Mouse (Mus musculus) limb, embryonic 12.5 days (tissue): ENCODE results near the gene Insm2. TPM values are rescaled to one million over a fixed set of nuclear protein-coding genes. Genes with fewer than 3 reads are reported as not detected.
"Not testable (repeated sequence)": the region's sequence is repeated elsewhere in the genome, so short reads cannot be mapped to it uniquely, and the experiment has no call there.

Experiments used
- ATAC-seq: fragments of 200-750 bp; cut with Nextera tagmentation; 2 replicates; pipeline ENCODE4 v1.8.0; 2017; ENCODE audit warnings: low read depth, moderate TSS enrichment; ENCODE audit not compliant: insufficient number of reproducible peaks, insufficient read depth, low FRiP score, low TSS enrichment
- H3K27ac ChIP-seq: fragments of 300-500 bp; sonication (generic); 2 replicates; pipeline ENCODE4 v1.5.1; 2016; ENCODE audit warnings: mild to moderate bottlenecking, moderate library complexity
- H3K27me3 ChIP-seq: fragments of 300-500 bp; sonication (generic); 2 replicates; pipeline ENCODE4 v1.6.1; 2016; ENCODE audit warnings: mild to moderate bottlenecking, moderate library complexity
- H3K36me3 ChIP-seq: fragments of 300-500 bp; sonication (generic); 2 replicates; pipeline ENCODE4 v1.6.1; 2016; ENCODE audit warnings: mild to moderate bottlenecking, moderate library complexity
- H3K4me1 ChIP-seq: fragments of 300-500 bp; sonication (generic); replicated peaks from 2 replicates; pipeline ENCODE4 v1.6.1; 2016
- H3K4me2 ChIP-seq: fragments of 300-500 bp; sonication (generic); 2 replicates; pipeline ENCODE4 v1.6.1; 2016; ENCODE audit warnings: mild to moderate bottlenecking, moderate library complexity
- H3K4me3 ChIP-seq: fragments of 300-500 bp; sonication (generic); replicated peaks from 2 replicates; pipeline ENCODE4 v1.5.1; 2016; ENCODE audit warnings: mild to moderate bottlenecking
- H3K9ac ChIP-seq: fragments of 300-500 bp; sonication (generic); replicated peaks from 2 replicates; pipeline ENCODE4 v1.6.1; 2016; ENCODE audit warnings: mild to moderate bottlenecking, moderate library complexity
- H3K9me3 ChIP-seq: fragments of 300-500 bp; sonication (generic); 2 replicates; pipeline ENCODE4 v1.6.1; 2016; ENCODE audit warnings: mild to moderate bottlenecking, moderate library complexity
- WGBS: fragments of 180-500 bp; shearing (Covaris S2); methylation state at CpG from one replicate; pipeline ENCODE4 v1.1.7; 2016; 5-methylcytosine and 5-hydroxymethylcytosine counted together
- polyA plus RNA-seq: library from polyadenylated mRNA; unstranded; fragments of >200 nt; fragmentation: Nextera tagmentation; extraction: Ambion mirVana; gene quantifications from 2 replicates; pipeline ENCODE4 v1.2.1, GENCODE M21; 2016

Gene Insm2
- polyA plus RNA-seq, 1 experiment from 2014 or later, result not detected

GRCm38 (mm10) chr12:55568466-55568865, 30.8 kb upstream of the Insm2 start:
- Histone ChIP-seq H3K36me3 (no peaks in the 10 kb centered on the region), H3K27ac (no peak overlapping the region), H3K9ac (no peak overlapping the region), H3K4me1 (0 out of 2 replicates have a peak, but pooled peaks cover 3% of the 10 kb centered on the region), H3K4me3 (no peak overlapping the region), H3K9me3 (no peaks in the 10 kb centered on the region), H3K4me2 (no peak overlapping the region), H3K27me3 (no peaks in the 10 kb centered on the region; the same call in 1 of the 2 replicates)
- ATAC-seq, result no peak
- 87% methylated on average over 3 of the region's 3 CpGs for WGBS

- ATAC-seq, result no peak
- WGBS, result 83% methylated on average over 6 of the region's 6 CpGs
- no peak overlapping the region for H3K4me2 ChIP-seq
Observed at GRCm38 (mm10) chr12:55569676-55570075, 29.6 kb upstream of the Insm2 start.

GRCm38 (mm10) chr12:55570646-55571045, 28.6 kb upstream of the Insm2 start:
- H3K36me3 ChIP-seq, result no peaks in the 10 kb centered on the region
- no peaks in the 10 kb centered on the region for H3K9me3 ChIP-seq
- WGBS, result 85% methylated on average over 9 of the region's 9 CpGs
- no peak overlapping the region for H3K4me3 ChIP-seq
- H3K4me2 ChIP-seq, result no peak overlapping the region
- no peak overlapping the region for H3K27ac ChIP-seq
- H3K9ac ChIP-seq, result no peak overlapping the region
- peaks cover 7% of the 10 kb centered on the region for H3K4me1 ChIP-seq
- no peak for ATAC-seq
- H3K27me3 ChIP-seq, result no peaks in the 10 kb centered on the region; the same call in 1 of the 2 replicates

More at GRCm38 (mm10) chr12:55569676-55570075, 29.6 kb upstream of the Insm2 start:
- no peaks in the 10 kb centered on the region for H3K36me3 ChIP-seq
- no peak overlapping the region for H3K9ac ChIP-seq
- H3K4me3 ChIP-seq, result no peak overlapping the region
- H3K27me3 ChIP-seq, result no peaks in the 10 kb centered on the region; the same call in 1 of the 2 replicates
- no peaks in the 10 kb centered on the region for H3K9me3 ChIP-seq
- H3K4me1 ChIP-seq, result peaks cover 7% of the 10 kb centered on the region
- H3K27ac ChIP-seq, result no peak overlapping the region

GRCm38 (mm10) chr12:55571181-55571580, 28.0 kb upstream of the Insm2 start:
- Histone ChIP-seq H3K4me1 (peaks cover 6% of the 10 kb centered on the region), H3K4me2 (no peak overlapping the region), H3K36me3 (no peaks in the 10 kb centered on the region), H3K9ac (no peak overlapping the region), H3K4me3 (no peak overlapping the region), H3K9me3 (no peaks in the 10 kb centered on the region), H3K27me3 (no peaks in the 10 kb centered on the region; the same call in 1 of the 2 replicates), H3K27ac (no peak overlapping the region)
- 83% methylated on average over 11 of the region's 11 CpGs for WGBS
- no peak for ATAC-seq

- Histone ChIP-seq H3K4me2 (no peak overlapping the region), H3K36me3 (no peaks in the 10 kb centered on the region), H3K9me3 (no peaks in the 10 kb centered on the region), H3K4me3 (no peak overlapping the region), H3K27me3 (no peaks in the 10 kb centered on the region; the same call in 1 of the 2 replicates), H3K9ac (no peak overlapping the region), H3K4me1 (peaks cover 4% of the 10 kb centered on the region), H3K27ac (no peak overlapping the region)
- WGBS, result 78% methylated on average over 10 of the region's 10 CpGs
- ATAC-seq, result no peak
Observed at GRCm38 (mm10) chr12:55571661-55572060, 27.6 kb upstream of the Insm2 start.

GRCm38 (mm10) chr12:55573089-55573488, 26.1 kb upstream of the Insm2 start:
- no peaks in the 10 kb centered on the region for H3K9me3 ChIP-seq
- no peak overlapping the region for H3K27ac ChIP-seq
- H3K27me3 ChIP-seq, result no peaks in the 10 kb centered on the region; the same call in 1 of the 2 replicates
- no peak overlapping the region for H3K9ac ChIP-seq
- no peak overlapping the region for H3K4me2 ChIP-seq
- no peaks in the 10 kb centered on the region for H3K36me3 ChIP-seq
- no peak overlapping the region for H3K4me3 ChIP-seq
- peaks cover 4% of the 10 kb centered on the region for H3K4me1 ChIP-seq
- no peak for ATAC-seq

GRCm38 (mm10) chr12:55573794-55574193, 25.4 kb upstream of the Insm2 start:
- ATAC-seq, result peak; percentile 52; the same call in 1 of the 2 replicates
- H3K9ac ChIP-seq, result no peak overlapping the region
- no peaks in the 10 kb centered on the region for H3K36me3 ChIP-seq
- whole genome bisulfite sequencing, result 12% methylated on average over 6 of the region's 6 CpGs
- no peaks in the 10 kb centered on the region for H3K9me3 ChIP-seq
- H3K4me3 ChIP-seq, result no peak overlapping the region
- H3K4me2 ChIP-seq, result no peak overlapping the region
- H3K27me3 ChIP-seq, result no peaks in the 10 kb centered on the region; the same call in 1 of the 2 replicates
- no peak overlapping the region for H3K27ac ChIP-seq
- H3K4me1 ChIP-seq, result peaks cover 4% of the 10 kb centered on the region

- not testable (repeated sequence) for H3K9ac ChIP-seq, H3K27ac ChIP-seq, H3K4me3 ChIP-seq, H3K4me1 ChIP-seq, H3K9me3 ChIP-seq, H3K4me2 ChIP-seq, H3K27me3 ChIP-seq, H3K36me3 ChIP-seq, ATAC-seq
- WGBS, result 65% methylated on average over 9 of the region's 9 CpGs
Observed at GRCm38 (mm10) chr12:55586936-55587335, 12.3 kb upstream of the Insm2 start.

- H3K4me1 ChIP-seq, result peaks cover 25% of the 10 kb centered on the region
- H3K36me3 ChIP-seq, result no peaks in the 10 kb centered on the region
- peak overlapping the region; percentile 81 for H3K4me2 ChIP-seq
- WGBS, result 12% methylated on average over 7 of the region's 7 CpGs
- no peak overlapping the region for H3K27ac ChIP-seq
- ATAC-seq, result no peak
- H3K4me3 ChIP-seq, result peak overlapping the region; percentile 45
- H3K27me3 ChIP-seq, result peaks cover 67% of the 10 kb centered on the region
- no peaks in the 10 kb centered on the region for H3K9me3 ChIP-seq
- no peak overlapping the region for H3K9ac ChIP-seq
Observed at GRCm38 (mm10) chr12:55598537-55598886, 715 bp upstream of the Insm2 start.

GRCm38 (mm10) chr12:55599639-55600502, 644 bp downstream of the Insm2 start:
- Histone ChIP-seq H3K9ac (no peak overlapping the region), H3K4me1 (peaks cover 25% of the 10 kb centered on the region), H3K27ac (no peak overlapping the region), H3K9me3 (no peaks in the 10 kb centered on the region), H3K4me2 (peak overlapping the region; percentile 81), H3K4me3 (peak overlapping the region; percentile 45), H3K27me3 (peaks cover 63% of the 10 kb centered on the region), H3K36me3 (no peaks in the 10 kb centered on the region)
- under 1% methylated on average over 109 of the region's 109 CpGs for WGBS
- ATAC-seq, result peak; percentile 88

GRCm38 (mm10) chr12:55600503-55600994, 1.3 kb downstream of the Insm2 start:
- Histone ChIP-seq H3K4me1 (peaks cover 25% of the 10 kb centered on the region), H3K36me3 (no peaks in the 10 kb centered on the region), H3K4me3 (peak overlapping the region; percentile 45), H3K27me3 (peaks cover 60% of the 10 kb centered on the region), H3K9me3 (no peaks in the 10 kb centered on the region), H3K27ac (no peak overlapping the region), H3K4me2 (peak overlapping the region; percentile 81), H3K9ac (no peak overlapping the region)
- 5% methylated on average over 42 of the region's 42 CpGs for WGBS
- ATAC-seq, result peak; percentile 45; the same call in 1 of the 2 replicates
